Mouse (Mus musculus) heart, embryonic 11.5 days (tissue): ENCODE data around the gene Tbx21. TPM values are rescaled to one million over a fixed set of nuclear protein-coding genes. Genes with fewer than 3 reads are reported as not detected.
A peak's percentile ranks its signal among the peaks of the same experiment; 100 is the strongest.

Experiments
- ATAC-seq: fragments of 200-750 bp; cut with Nextera tagmentation; replicated peaks from 2 replicates; pipeline ENCODE4 v1.8.0; 2017; ENCODE audit warnings: moderate library complexity; ENCODE audit not compliant: insufficient number of reproducible peaks, low FRiP score, low TSS enrichment
- H3K27ac ChIP-seq: fragments of 300-500 bp; sonication (generic); 2 replicates; pipeline ENCODE4 v1.5.1; 2014; ENCODE audit warnings: mild to moderate bottlenecking, low read depth, low read length
- H3K27me3 ChIP-seq: fragments of 300-500 bp; sonication (generic); 2 replicates; pipeline ENCODE4 v1.6.1; 2014; ENCODE audit warnings: mild to moderate bottlenecking, low read length, mixed read lengths; ENCODE audit not compliant: control insufficient read depth, insufficient read depth
- H3K36me3 ChIP-seq: fragments of 300-500 bp; sonication (generic); 2 replicates; pipeline ENCODE4 v1.6.1; 2014; ENCODE audit warnings: mild to moderate bottlenecking, low read length, moderate library complexity, mixed read lengths; ENCODE audit not compliant: control insufficient read depth, insufficient read depth
- H3K4me1 ChIP-seq: fragments of 300-500 bp; sonication (generic); 2 replicates; pipeline ENCODE4 v1.6.1; 2014; ENCODE audit warnings: low read length; ENCODE audit not compliant: control insufficient read depth, insufficient read depth
- H3K4me2 ChIP-seq: fragments of 300-500 bp; sonication (generic); 2 replicates; pipeline ENCODE4 v1.6.1; 2014; ENCODE audit warnings: mild to moderate bottlenecking, moderate library complexity
- H3K4me3 ChIP-seq: fragments of 300-500 bp; sonication (generic); 2 replicates; pipeline ENCODE4 v1.5.1; 2014; ENCODE audit warnings: low read depth, low read length
- H3K9ac ChIP-seq: fragments of 300-500 bp; sonication (generic); 2 replicates; pipeline ENCODE4 v1.6.1; 2014; ENCODE audit warnings: mild to moderate bottlenecking, low read depth, low read length, moderate library complexity
- H3K9me3 ChIP-seq: fragments of 300-500 bp; sonication (generic); replicated peaks from 2 replicates; pipeline ENCODE4 v1.6.1; 2016; ENCODE audit warnings: low read length; ENCODE audit not compliant: control insufficient read depth
- whole genome bisulfite sequencing: fragments of 180-500 bp; shearing (Covaris S2); extraction: QIAGEN DNeasy Blood & Tissue Kit; methylation state at CpG from one replicate; pipeline ENCODE4 v1.1.7; 2014; ENCODE audit not compliant: insufficient replicate concordance; 5-methylcytosine and 5-hydroxymethylcytosine counted together
- polyA plus RNA-seq: library from polyadenylated mRNA; unstranded; fragments of >200 nt; fragmentation: Nextera tagmentation; extraction: Ambion mirVana; gene quantifications from 2 replicates; pipeline ENCODE4 v1.2.1, GENCODE M21; 2014

The Tbx21 gene
- polyA plus RNA-seq, 1 experiment from 2014 or later, result not detected

DNA sequence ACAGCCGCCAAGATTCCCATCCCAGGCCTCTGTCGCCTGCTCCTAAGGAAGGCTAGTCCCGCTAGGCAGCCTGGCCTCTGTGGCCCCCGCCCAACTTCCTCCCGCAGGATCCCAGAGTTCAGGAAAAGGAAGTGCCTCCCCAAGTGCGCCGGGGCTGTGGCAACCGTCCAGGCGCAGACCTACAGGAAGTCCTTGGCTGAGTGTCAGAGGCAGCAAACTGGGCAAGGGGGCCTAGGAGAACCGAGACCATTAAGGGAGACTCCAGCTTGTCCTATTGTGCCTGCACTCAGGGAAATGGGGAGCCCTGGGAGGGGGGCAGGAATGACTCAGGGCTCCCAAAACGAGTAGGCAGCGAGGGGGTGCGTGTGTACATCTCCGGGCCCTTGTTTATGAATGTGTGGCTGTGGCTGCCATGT is 34.9 kb upstream of the Tbx21 start:
- Histone ChIP-seq H3K27me3 (peaks cover 6% of the 10 kb centered on the region; the same call in 1 of the 2 replicates), H3K36me3 (peaks cover 3% of the 10 kb centered on the region), H3K4me2 (peak overlapping the region; percentile 94), H3K4me1 (peaks cover 28% of the 10 kb centered on the region), H3K4me3 (peak overlapping the region; percentile 75), H3K27ac (peak overlapping the region; percentile 91), H3K9me3 (no peaks in the 10 kb centered on the region), H3K9ac (peak overlapping the region; percentile 74)
- ATAC-seq, result peak; percentile 46
- WGBS, result 2% methylated on average over 14 of the region's 14 CpGs

DNA sequence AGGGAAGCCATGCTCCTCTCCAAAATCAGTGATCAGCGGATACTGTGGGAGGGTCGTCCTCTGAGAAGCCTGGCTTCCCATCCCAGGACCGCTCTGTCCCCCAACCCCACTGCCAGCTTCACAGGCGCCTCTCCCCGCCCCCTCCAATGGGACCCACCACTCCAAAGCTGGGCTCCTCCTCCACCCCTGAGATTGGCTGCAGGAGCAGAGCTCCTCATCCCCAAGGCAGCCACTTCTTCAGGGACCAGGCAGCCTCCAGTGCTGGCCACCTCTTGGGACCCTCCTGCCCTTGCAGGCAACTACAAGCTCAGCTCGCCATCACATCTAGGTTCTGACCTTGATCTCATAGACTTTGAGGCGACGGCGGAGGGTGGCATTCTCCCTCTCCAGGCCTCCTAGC is 33.9 kb upstream of the Tbx21 start:
- no peak for ATAC-seq
- Histone ChIP-seq H3K4me3 (peak overlapping the region; percentile 75), H3K4me2 (peak overlapping the region; percentile 94), H3K4me1 (peaks cover 28% of the 10 kb centered on the region), H3K36me3 (0 out of 2 replicates have a peak, but pooled peaks cover 3% of the 10 kb centered on the region), H3K9me3 (no peaks in the 10 kb centered on the region), H3K27ac (peak overlapping the region; percentile 91), H3K9ac (peak overlapping the region; percentile 52; the same call in 1 of the 2 replicates), H3K27me3 (peaks cover 6% of the 10 kb centered on the region; the same call in 1 of the 2 replicates)
- WGBS, result 23% methylated on average over 9 of the region's 9 CpGs

DNA sequence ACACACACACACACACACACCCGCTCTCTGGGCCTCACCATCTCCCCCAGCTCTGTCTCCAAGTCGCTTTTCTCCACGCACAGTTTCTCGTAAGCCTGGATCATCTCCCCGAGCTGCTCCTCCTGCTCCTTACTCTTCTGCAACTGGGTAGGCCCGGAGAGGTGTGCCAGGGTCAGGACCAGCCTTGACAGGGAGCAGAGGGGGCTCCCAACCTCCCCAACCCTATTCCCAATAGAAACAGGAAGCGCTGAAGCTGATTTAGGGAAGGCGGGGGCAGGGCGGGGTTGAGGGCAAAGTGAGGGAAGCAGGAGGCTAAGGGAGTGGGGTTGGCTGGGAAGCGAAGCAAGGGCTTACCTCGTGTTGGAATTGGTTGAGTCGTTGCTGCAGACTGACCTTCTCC is 33.5 kb upstream of the Tbx21 start:
- no peak for ATAC-seq
- Histone ChIP-seq H3K4me1 (peaks cover 28% of the 10 kb centered on the region), H3K4me3 (peak overlapping the region; percentile 75), H3K27me3 (peaks cover 6% of the 10 kb centered on the region; the same call in 1 of the 2 replicates), H3K4me2 (peak overlapping the region; percentile 94), H3K27ac (no peak overlapping the region), H3K36me3 (0 out of 2 replicates have a peak, but pooled peaks cover 3% of the 10 kb centered on the region), H3K9me3 (no peaks in the 10 kb centered on the region), H3K9ac (peak overlapping the region; percentile 52)
- 31% methylated on average over 12 of the region's 12 CpGs for WGBS

DNA sequence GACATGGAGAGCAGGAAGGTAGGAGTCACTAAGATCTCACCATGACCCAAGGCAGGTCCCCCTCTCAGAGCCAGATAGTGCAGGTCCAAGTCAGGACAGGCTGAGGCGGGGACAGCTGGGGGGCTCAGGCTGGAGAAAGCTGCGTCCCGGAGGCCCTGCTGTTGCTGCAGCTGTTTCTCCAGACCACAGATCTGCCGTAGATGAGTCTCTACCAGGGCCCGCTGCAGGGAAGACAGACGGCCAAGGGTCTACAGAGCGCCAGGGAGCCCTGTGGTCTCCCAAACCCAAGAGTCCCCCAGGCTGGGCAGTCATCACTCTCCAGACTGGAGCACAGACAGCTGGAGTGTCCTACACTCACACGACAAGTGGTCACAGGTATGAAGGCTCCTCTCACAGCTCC is 32.2 kb upstream of the Tbx21 start:
- no peak overlapping the region for H3K4me3 ChIP-seq
- H3K36me3 ChIP-seq, result 0 out of 2 replicates have a peak, but pooled peaks cover 3% of the 10 kb centered on the region
- H3K4me2 ChIP-seq, result peak overlapping the region; percentile 94; the same call in 1 of the 2 replicates
- no peak overlapping the region for H3K9ac ChIP-seq
- H3K27me3 ChIP-seq, result peaks cover 6% of the 10 kb centered on the region; the same call in 1 of the 2 replicates
- no peak overlapping the region for H3K27ac ChIP-seq
- peaks cover 26% of the 10 kb centered on the region for H3K4me1 ChIP-seq
- WGBS, result 69% methylated on average over 8 of the region's 8 CpGs
- no peak for ATAC-seq
- H3K9me3 ChIP-seq, result no peaks in the 10 kb centered on the region

DNA sequence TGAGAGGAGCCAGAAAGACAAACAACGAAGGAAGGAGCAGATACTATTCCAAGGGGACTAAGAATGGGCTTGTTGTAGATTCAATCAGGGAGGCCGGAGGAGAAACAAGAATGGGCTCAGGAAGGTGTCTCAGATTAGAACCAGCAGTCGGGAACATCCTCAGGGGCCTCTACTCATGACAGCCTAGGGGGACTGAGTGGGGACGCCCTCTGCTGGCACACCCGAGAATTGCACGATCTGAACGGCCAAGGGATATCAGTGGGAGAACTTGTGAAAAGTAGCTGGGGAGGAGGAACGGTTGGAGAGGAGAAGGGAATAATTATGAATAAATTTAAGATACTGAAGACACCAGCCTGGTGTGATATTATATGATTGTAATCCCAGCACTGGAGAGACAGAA is 31.6 kb upstream of the Tbx21 start:
- H3K27me3 ChIP-seq, result peaks cover 8% of the 10 kb centered on the region
- H3K36me3 ChIP-seq, result 0 out of 2 replicates have a peak, but pooled peaks cover 3% of the 10 kb centered on the region
- peak overlapping the region; percentile 34 for H3K4me2 ChIP-seq
- H3K4me1 ChIP-seq, result peaks cover 21% of the 10 kb centered on the region
- no peak overlapping the region for H3K9ac ChIP-seq
- no peak overlapping the region for H3K4me3 ChIP-seq
- 4% methylated on average over 8 of the region's 8 CpGs for WGBS
- no peak overlapping the region for H3K27ac ChIP-seq
- H3K9me3 ChIP-seq, result no peaks in the 10 kb centered on the region
- no peak for ATAC-seq

DNA sequence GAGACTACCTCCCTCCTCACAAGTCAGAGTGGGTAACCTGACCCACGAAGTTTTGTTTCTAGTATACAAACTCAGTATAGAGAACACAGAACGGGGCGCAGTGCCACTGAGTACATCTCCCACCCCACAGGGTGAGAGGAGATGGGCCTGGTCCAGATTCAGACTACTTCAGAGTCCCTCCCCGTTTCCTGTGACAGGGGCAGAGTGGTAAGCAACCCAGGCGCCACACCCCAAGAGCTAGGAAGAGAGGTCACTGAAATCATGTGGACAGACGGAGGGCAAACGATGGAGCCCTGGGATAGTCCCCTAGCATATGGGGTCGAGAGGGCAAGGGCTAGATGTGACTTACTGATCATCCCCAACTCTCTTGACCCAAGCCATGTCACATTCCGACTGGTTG is 30.8 kb upstream of the Tbx21 start:
- H3K4me3 ChIP-seq, result no peak overlapping the region
- no peak for ATAC-seq
- H3K27me3 ChIP-seq, result peaks cover 16% of the 10 kb centered on the region
- WGBS, result 65% methylated on average over 9 of the region's 9 CpGs
- no peak overlapping the region for H3K9ac ChIP-seq
- no peak overlapping the region for H3K4me2 ChIP-seq
- peaks cover 5% of the 10 kb centered on the region; the same call in 1 of the 2 replicates for H3K36me3 ChIP-seq
- peaks cover 18% of the 10 kb centered on the region for H3K4me1 ChIP-seq
- H3K27ac ChIP-seq, result no peak overlapping the region
- no peaks in the 10 kb centered on the region for H3K9me3 ChIP-seq

DNA sequence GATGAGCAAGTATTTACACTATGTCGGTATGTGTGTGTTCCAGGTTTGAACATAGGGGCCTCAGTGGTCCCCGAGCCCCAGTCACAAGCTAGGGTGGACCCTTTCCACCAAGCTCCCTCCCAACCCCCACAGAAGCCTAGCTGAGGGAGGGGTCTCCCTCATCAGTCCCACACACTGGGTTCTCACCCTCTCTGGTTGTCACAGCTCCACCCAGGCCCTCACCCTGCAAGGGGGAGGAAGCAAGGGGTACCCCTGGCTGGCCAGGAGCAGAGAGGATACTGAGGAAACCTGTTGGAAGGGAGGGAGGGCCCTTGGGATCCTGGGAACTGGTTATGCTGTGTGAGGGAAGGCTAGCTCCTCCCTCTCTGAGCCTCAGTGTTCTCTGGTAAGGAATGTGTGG is 30.2 kb upstream of the Tbx21 start:
- H3K4me3 ChIP-seq, result no peak overlapping the region
- no peak overlapping the region for H3K4me2 ChIP-seq
- H3K9me3 ChIP-seq, result no peaks in the 10 kb centered on the region
- ATAC-seq, result no peak
- H3K27ac ChIP-seq, result no peak overlapping the region
- peaks cover 5% of the 10 kb centered on the region; the same call in 1 of the 2 replicates for H3K36me3 ChIP-seq
- peaks cover 22% of the 10 kb centered on the region for H3K27me3 ChIP-seq
- H3K4me1 ChIP-seq, result peaks cover 18% of the 10 kb centered on the region
- 56% methylated on average over 2 of the region's 2 CpGs for WGBS
- H3K9ac ChIP-seq, result no peak overlapping the region

DNA sequence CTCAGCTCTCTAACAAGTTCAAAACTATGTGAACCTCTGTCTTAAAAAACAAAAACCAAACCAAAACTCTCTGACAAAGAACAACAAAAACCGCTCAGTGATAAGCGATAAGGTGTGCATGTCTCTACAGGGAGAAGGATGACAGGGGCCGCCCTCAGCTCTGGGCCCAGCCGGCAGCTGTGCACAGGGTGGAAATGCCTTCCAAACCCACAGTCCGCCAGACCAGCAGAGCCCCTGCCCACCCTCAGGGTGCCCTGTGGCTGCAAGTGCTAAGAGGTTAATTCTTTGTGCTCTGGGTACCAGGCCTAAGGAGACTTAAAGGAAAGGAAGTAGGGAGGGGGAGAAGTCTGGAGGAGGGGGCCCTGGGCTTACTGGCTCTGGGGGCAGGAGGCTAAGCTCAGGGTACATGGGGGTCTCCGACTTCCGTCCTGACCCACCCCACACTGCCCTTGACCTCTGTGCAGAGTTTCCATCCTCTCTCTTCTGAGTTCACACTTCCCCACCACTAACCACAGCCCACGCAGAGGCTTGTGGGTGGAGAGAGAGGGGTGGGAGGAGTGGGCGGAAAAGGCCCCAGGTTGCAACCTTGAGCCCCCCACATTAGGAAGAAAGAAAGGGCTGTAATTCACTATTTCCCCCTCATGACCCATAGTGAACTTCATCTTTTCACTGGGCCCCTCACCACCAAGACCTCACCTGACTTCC is 28.2 kb upstream of the Tbx21 start:
- Histone ChIP-seq H3K27ac (no peak overlapping the region), H3K4me1 (peaks cover 25% of the 10 kb centered on the region), H3K4me2 (no peak overlapping the region), H3K4me3 (no peak overlapping the region), H3K27me3 (peaks cover 34% of the 10 kb centered on the region), H3K36me3 (peaks cover 2% of the 10 kb centered on the region; the same call in 1 of the 2 replicates), H3K9ac (no peak overlapping the region), H3K9me3 (no peaks in the 10 kb centered on the region)
- 68% methylated on average over 9 of the region's 9 CpGs for WGBS
- no peak; the same call in 1 of the 2 replicates for ATAC-seq
